Mouse (Mus musculus) testis, adult 2 months (tissue): ENCODE measurements around the gene Pex16.

Experiments
- CTCF ChIP-seq: fragments of 200-500 bp; IDR thresholded peaks from 2 replicates; pipeline ENCODE4 v1.5.1; 2012; ENCODE audit warnings: low read depth, mild to moderate bottlenecking, inconsistent platforms, low read length, moderate library complexity; ENCODE audit not compliant: control insufficient read depth, insufficient read depth, insufficient replicate concordance
- POLR2A ChIP-seq: fragments of 200-500 bp; IDR thresholded peaks from 2 replicates; pipeline ENCODE4 v1.6.1; 2012; ENCODE audit warnings: low read depth, mild to moderate bottlenecking, inconsistent platforms, low read length, moderate library complexity; ENCODE audit not compliant: control insufficient read depth

GRCm38 (mm10) chr2:92349589-92350425 is 24.7 kb upstream of the Pex16 start:
- TF ChIP-seq CTCF (no peak), POLR2A (no peak)
